ENCODE assay signal across 27 mouse cellular contexts in genomic region chr2:145331525-145331924, GRCm38 (mm10).
"Had no signal": no experiment of that assay in that cellular context is flagged by ENCODE, and none has a peak within 500 bp of the region (broad histone marks: within the 10 kb centered on the region; RNA-seq: fewer than 3 reads in every experiment).

No protein-coding gene starts in this region.

- H3K9ac ChIP-seq: embryonic facial prominence, embryonic 12.5 days; embryonic facial prominence, embryonic 13.5 days; embryonic facial prominence, embryonic 15.5 days; forebrain, embryonic 12.5 days; forebrain, embryonic 13.5 days; forebrain, embryonic 15.5 days; forebrain, postnatal 0 days had no signal

- H3K4me2 ChIP-seq: embryonic facial prominence, embryonic 12.5 days; embryonic facial prominence, embryonic 13.5 days; embryonic facial prominence, embryonic 15.5 days; forebrain, embryonic 12.5 days; forebrain, embryonic 13.5 days; forebrain, embryonic 15.5 days had no signal

- H3K9me3 ChIP-seq: embryonic facial prominence, embryonic 10.5 days; embryonic facial prominence, embryonic 12.5 days; embryonic facial prominence, embryonic 13.5 days; embryonic facial prominence, embryonic 15.5 days; forebrain, embryonic 10.5 days; forebrain, embryonic 12.5 days; forebrain, embryonic 13.5 days; forebrain, embryonic 15.5 days; heart, embryonic 10.5 days had no signal

- DNase-seq: cerebellum, adult 9-10 months; cerebellum, adult 9-11 months; cerebellum, postnatal 10 days; cerebellum, postnatal 14 days; cerebellum, postnatal 25 days; cerebellum, postnatal 36 days; embryo, embryonic 11 days; forebrain, postnatal 0 days; gastrocnemius, adult 2 months; gastrocnemius, postnatal 10 days; gastrocnemius, postnatal 14 days; gastrocnemius, postnatal 25 days; gastrocnemius, postnatal 36 days; heart, adult 18-20 months; heart, adult 2 months had no signal

- H3K4me1 ChIP-seq: embryonic facial prominence, embryonic 10.5 days; embryonic facial prominence, embryonic 12.5 days; embryonic facial prominence, embryonic 13.5 days; embryonic facial prominence, embryonic 15.5 days; forebrain, embryonic 10.5 days; forebrain, embryonic 12.5 days; forebrain, embryonic 13.5 days; forebrain, embryonic 15.5 days; heart, embryonic 10.5 days had no signal

- H3K4me3 ChIP-seq: embryonic facial prominence, embryonic 10.5 days; embryonic facial prominence, embryonic 12.5 days; embryonic facial prominence, embryonic 13.5 days; embryonic facial prominence, embryonic 15.5 days; erythroblast, embryonic 14.5 days; forebrain, embryonic 10.5 days; forebrain, embryonic 12.5 days; forebrain, embryonic 13.5 days; forebrain, embryonic 15.5 days; gastrocnemius, adult 2 months; heart, adult 2 months; heart, embryonic 10.5 days had no signal

- H3K27ac ChIP-seq: embryonic facial prominence, embryonic 10.5 days; embryonic facial prominence, embryonic 12.5 days; embryonic facial prominence, embryonic 13.5 days; embryonic facial prominence, embryonic 15.5 days; forebrain, embryonic 10.5 days; forebrain, embryonic 12.5 days; forebrain, embryonic 13.5 days; forebrain, embryonic 15.5 days; gastrocnemius, adult 2 months; heart, adult 2 months; heart, embryonic 10.5 days had no signal

- H3K36me3 ChIP-seq: embryonic facial prominence, embryonic 10.5 days; embryonic facial prominence, embryonic 12.5 days; embryonic facial prominence, embryonic 13.5 days; embryonic facial prominence, embryonic 15.5 days; forebrain, embryonic 10.5 days; forebrain, embryonic 12.5 days; forebrain, embryonic 15.5 days; heart, embryonic 10.5 days had no signal

- H3K27me3 ChIP-seq: embryonic facial prominence, embryonic 12.5 days; embryonic facial prominence, embryonic 13.5 days; forebrain, embryonic 12.5 days; forebrain, embryonic 13.5 days; forebrain, embryonic 15.5 days had no signal

- ATAC-seq: forebrain, embryonic 13.5 days; forebrain, embryonic 14.5 days; forebrain, embryonic 15.5 days; forebrain, embryonic 16.5 days; forebrain, postnatal 0 days had no signal
